Mouse (Mus musculus) liver (tissue): Measurements from ENCODE around the gene Celf1.
A peak's percentile ranks its signal among the peaks of the same experiment; 100 is the strongest.
"Not testable (repeated sequence)": the region's sequence is repeated elsewhere in the genome, so short reads cannot be mapped to it uniquely, and the experiment has no call there.

Source experiments
- DNase-seq: peaks from one replicate; pipeline ENCODE4 v3.0.0-alpha.2; 2020; ENCODE audit warnings: mixed read lengths

Celf1 gene

GRCm38 (mm10) chr2:90941744-90942143 is 1.6 kb downstream of the Celf1 start:
- DNase-seq, result no peak

GRCm38 (mm10) chr2:90950149-90950548 is 10.0 kb downstream of the Celf1 start:
- no peak for DNase-seq

- DNase-seq, result no peak
Measured at GRCm38 (mm10) chr2:90950582-90951194, 10.5 kb downstream of the Celf1 start.

DNA sequence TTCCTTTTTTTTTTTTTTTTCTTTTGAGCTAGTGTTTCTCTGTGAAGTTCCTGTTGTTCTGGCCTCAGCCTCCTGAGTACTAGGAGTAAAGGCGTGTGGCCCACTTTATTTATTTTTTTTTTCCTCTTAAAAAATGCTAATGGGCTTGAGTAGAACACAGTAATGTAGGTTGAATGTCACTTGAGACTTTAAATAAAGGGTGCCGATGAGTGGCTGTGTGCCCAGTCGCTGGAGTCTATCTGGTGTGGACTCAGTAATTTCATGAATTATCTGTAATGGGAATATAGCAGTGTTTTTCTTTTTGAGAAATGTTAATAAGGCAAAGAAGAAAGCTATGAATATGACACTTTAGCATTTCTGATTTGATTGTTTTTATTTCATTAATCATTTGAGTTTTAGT is 13.3 kb downstream of the Celf1 start:
- no peak for DNase-seq

DNA sequence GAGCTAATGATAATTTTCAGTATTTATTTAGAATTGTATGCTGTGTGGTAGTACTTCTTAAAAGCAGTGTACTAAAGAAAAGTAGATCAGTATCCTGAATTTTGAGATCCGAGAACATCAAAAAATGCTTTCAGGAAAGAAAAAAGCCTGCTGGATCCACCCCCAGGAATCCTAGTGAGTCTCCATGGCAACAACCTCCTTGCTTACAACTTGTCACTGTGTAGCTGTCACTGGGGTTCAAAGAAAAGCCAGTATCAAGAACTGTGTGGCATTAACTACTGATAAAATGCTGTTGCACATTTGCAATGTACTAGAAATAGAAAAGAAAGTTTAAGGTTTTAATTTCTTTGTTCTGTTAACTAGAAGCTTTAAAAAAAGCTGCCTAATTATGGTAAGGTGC is 15.9 kb downstream of the Celf1 start:
- DNase-seq, result no peak

- DNase-seq, result no peak
Measured at GRCm38 (mm10) chr2:90958856-90959255, 18.7 kb downstream of the Celf1 start.

DNA sequence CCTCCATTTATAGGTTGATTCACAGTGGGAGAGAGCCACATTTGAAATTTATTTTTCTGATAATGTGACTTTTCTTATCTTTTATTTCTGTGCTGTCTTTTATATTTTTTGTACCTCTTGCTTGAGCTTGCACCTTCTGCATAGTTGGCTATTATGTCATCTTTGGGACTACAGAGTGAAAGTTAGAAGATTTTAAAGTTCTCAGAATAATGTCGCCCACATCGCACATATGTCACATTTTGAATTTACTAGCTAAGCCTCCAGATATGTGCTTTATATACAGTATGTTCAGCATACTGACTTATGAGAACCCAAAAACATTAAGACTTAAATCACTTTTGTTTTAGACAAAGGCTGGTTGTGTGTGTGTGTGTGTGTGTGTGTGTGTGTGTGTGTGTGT is 19.8 kb downstream of the Celf1 start:
- DNase-seq, result no peak

- no peak for DNase-seq
Measured at GRCm38 (mm10) chr2:90963304-90963703, 23.1 kb downstream of the Celf1 start.

DNA sequence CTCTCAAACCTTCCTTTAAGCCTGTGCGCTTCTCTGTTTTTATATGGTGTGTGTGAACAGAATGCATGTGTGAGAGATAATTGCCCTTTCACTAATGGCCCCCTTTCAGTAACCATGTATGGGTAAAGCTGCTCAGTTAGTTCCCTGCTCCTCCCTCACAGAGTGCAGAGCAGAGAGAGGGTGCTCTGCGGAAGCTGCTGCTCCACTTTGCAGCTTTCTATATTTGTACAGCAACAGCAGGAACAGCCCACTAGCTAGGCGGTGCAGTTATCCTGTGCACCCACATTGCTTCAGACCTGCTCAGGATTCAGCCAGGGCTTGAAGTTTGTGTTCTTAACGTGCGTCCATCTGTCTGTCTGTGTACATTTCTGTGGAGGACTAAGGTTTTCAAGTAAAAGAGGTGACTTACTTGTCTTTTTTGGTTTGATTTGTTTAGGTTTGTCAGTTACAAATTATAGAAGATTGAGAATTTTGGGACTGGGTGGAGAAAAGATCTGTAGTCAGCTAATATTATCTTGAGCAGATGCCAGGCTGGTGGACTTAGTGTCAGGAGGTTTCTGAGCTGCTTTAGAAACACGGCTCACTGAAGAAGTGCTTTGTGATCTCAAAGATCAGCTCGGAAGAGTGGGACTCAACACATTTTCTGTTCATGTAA is 24.8 kb downstream of the Celf1 start:
- DNase-seq, result peak; percentile 33

GRCm38 (mm10) chr2:90965466-90966080 is 25.4 kb downstream of the Celf1 start:
- no peak for DNase-seq

DNA sequence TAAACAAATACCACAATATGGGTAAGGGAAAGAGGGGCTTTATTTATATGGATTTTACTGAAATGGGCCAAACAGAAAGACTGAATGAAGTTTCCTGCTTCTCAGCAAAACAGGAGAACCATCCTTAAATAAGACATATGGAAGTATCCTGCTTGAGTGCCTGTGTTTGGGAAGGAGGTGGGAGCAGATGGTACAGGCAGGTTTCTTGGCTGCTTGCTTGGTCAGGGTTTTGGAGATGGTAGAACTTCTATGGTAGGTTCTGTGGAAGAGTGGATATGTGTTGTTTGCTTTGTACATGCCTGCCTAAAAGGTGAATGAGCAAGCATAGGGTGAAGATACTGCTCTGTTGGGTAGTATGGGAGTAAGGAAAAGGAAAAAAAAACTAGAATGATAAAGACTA is 30.4 kb downstream of the Celf1 start:
- no peak for DNase-seq

DNA sequence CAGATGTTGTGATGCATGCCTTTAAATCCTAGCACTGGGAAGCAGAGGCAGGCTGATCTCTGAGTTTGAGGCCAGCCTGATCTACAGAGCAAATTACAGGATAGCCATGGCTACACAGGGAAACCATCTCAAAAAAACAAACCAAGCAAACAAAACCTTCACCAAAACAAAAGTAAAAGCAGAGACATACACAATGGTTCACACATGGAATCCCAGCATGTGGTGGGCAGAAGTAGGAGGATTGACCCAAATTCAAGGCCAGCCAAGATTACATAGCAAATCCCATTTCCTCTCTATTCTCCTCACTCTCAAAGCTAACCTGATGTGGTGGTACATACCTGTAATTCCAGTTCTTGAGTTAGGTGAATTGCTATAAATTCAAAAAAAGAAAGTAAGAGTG is 33.9 kb downstream of the Celf1 start:
- no peak for DNase-seq

DNA sequence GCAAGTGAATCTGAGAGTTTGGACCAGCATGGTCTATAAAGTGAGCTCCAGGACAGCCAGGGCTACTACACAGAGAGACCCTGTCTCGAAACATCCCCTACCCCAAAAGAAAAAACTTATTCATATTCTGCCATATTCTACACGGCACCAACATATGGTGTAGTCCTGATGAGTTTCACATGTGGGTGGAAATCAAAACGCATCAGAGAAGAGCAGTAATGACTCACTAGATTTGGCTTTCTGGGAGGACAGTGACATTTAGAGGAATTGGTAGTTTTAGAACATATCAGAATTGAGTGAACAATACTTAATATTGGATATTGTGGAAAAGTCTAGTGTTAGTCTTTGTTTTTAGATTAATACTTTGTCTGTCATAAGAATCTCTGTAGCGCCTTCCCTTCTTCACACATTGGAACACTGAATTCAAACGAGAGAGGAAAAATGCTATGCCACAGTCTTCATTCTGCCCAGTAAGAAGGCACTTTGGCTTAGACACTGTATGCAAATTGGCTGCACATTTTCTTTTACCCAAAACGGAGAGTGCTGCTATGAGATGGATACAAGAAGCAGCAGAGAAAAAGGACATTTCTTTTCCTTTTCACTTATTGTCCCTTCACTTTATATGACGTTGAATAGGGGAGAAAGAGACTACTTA is 35.1 kb downstream of the Celf1 start:
- DNase-seq, result no peak

DNA sequence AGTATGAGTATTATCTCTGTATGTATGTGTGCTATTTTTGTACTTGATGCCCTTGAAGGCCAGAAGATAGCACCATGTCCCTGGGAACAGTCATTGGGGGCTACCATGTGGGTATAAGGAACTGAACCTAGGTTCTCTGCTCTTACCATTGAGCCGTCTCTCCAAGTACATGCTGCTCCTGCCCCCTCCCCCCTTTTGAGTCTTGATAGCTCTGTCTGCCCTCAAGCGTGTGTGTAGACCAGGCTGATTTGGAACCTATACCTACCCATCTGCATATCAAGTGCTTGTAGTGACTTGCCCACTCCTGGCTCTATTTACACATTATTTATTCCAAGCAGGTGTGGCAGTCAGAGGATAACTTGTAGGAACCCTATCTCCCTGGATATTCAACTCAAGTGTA is 36.4 kb downstream of the Celf1 start:
- no peak for DNase-seq

DNA sequence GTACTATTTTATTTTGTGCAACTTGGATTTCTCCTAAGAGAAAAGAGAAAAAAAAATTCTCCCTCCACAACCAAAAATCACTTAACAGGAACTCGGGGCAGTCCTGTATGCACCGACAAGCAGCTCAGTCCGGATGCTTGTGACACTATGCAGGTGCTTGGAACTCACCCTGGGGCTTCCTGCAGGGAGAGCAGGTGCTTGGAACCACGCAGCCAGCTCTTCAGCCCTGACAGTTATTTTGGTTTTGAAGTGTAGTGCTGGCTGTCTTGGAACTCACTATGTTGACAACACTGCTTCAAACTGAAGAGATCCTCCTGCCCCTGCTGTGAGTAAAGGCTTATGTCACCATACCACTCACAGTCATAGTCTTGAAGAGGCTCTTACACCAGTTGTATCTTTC is 37.1 kb downstream of the Celf1 start:
- DNase-seq, result no peak

GRCm38 (mm10) chr2:90986055-90986454 is 45.9 kb downstream of the Celf1 start:
- DNase-seq, result no peak

GRCm38 (mm10) chr2:91008536-91008935 is 68.4 kb downstream of the Celf1 start:
- no peak for DNase-seq

DNA sequence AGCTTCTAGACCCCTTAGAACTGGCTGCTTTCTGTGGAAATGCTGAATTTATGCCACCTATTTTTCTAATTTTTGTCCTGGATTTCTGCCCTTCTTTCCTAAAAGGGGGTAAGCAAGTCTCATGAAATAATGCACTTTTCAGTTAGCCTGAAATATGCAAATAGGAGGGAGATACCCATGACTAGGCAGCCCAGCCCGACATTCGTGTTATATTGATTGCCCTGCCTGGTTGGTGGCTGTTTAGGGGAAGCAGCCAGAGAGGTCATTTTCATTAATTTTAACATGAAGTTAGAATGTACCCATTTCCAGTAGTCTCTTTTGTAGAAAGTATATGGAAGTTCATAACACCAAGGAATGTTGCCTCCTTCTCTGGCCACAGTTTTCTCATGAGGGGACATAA is 73.7 kb downstream of the Celf1 start:
- DNase-seq, result no peak

- no peak for DNase-seq
Measured at GRCm38 (mm10) chr2:91015386-91015785, 75.2 kb downstream of the Celf1 start.

- DNase-seq, result no peak
Measured at GRCm38 (mm10) chr2:91018061-91018788, 78.0 kb downstream of the Celf1 start.

DNA sequence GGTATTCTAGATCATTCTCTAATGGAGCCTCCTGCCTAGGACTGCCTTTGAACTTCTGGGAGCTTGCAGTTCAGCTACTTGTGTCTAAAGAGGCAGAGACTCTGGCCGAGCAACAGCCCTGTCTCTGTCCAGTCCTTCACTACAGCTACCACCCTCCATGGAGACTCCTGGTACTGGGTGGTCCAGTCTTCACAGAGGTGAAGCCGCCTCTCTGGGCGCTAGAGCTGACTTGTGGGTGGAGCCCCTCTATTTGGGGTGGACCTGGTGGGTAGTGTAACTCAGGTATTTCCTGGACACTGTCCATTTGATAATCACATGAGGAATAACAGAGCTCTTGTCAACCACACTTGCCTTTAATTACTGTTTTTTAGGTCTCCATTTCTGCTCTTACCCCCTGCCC is 79.7 kb downstream of the Celf1 start:
- DNase-seq, result no peak

DNA sequence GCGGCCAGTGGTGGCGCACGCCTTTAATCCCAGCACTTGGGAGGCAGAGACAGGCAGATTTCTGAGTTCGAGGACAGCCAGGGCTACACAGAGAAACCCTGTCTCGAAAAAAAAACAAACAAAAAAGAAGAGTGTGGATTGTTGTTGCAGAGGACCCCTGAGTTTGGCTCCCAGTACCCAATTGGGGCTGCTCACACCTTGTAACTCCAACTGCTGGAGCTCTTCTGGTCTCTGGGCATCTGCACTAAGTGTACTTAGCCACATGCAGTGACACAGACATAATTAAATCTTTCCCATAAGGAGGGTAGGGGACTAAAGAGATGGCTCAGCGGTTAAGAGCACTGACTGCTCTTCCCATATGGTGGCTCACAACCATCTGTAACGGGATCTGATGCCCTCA is 82.1 kb downstream of the Celf1 start:
- not testable (repeated sequence) for DNase-seq

- DNase-seq, result no peak
Measured at GRCm38 (mm10) chr2:91023131-91023530, 82.9 kb downstream of the Celf1 start.
